Mouse (Mus musculus): ENCODE results near the gene Smagp.

GRCm38 (mm10) chr15:100655201-100655600 is 18.5 kb upstream of the Smagp start:
- TF ChIP-seq CTCF (IDR thresholded peaks at IDR 0.05; ENCODE audit: low read depth, low read length), result no peak
- TF ChIP-seq TAL1 (conservative IDR thresholded peaks at IDR 0.05; ENCODE audit: low read depth, low read length), result no peak
- no peak for TF ChIP-seq GATA1 (IDR thresholded peaks at IDR 0.05; ENCODE audit: borderline replicate concordance, low read length)
- TF ChIP-seq POLR2AphosphoS5 (IDR thresholded peaks at IDR 0.05; ENCODE audit: insufficient replicate concordance, low read depth, low read length), result no peak

Data from G1E (cell line).